Mouse (Mus musculus) forebrain, embryonic 14.5 days (tissue): ENCODE measurements around the gene Gm36176. TPM values are rescaled to one million over a fixed set of nuclear protein-coding genes. Genes with fewer than 3 reads are reported as not detected.
"Not testable (repeated sequence)": the region's sequence is repeated elsewhere in the genome, so short reads cannot be mapped to it uniquely, and the experiment has no call there.

Source experiments
- ATAC-seq: fragments of 200-750 bp; cut with Nextera tagmentation; 2 replicates; pipeline ENCODE4 v1.8.0; 2017; ENCODE audit warnings: mild to moderate bottlenecking, moderate library complexity
- DNase-seq: peaks from one replicate; pipeline ENCODE4 v3.0.0-alpha.2; 2015; ENCODE audit warnings: low spot score
- H3K27ac ChIP-seq: fragments of 300-500 bp; sonication (generic); 2 replicates; pipeline ENCODE4 v1.5.1; 2014; ENCODE audit warnings: low read depth, mild to moderate bottlenecking, control low read depth, low read length, moderate library complexity
- H3K27me3 ChIP-seq: fragments of 300-500 bp; sonication (generic); replicated peaks from 2 replicates; pipeline ENCODE4 v1.6.1; 2014; ENCODE audit warnings: low read length, control low read depth, mixed read lengths; ENCODE audit not compliant: control insufficient read depth, insufficient read depth
- H3K36me3 ChIP-seq: fragments of 300-500 bp; sonication (generic); 2 replicates; pipeline ENCODE4 v1.6.1; 2014; ENCODE audit warnings: low read length, control low read depth; ENCODE audit not compliant: control insufficient read depth, insufficient read depth
- H3K4me1 ChIP-seq: fragments of 300-500 bp; sonication (generic); 2 replicates; pipeline ENCODE4 v1.6.1; 2014; ENCODE audit warnings: antibody characterized with exemption, low read length, control low read depth; ENCODE audit not compliant: control insufficient read depth, insufficient read depth
- H3K4me2 ChIP-seq: fragments of 300-500 bp; sonication (generic); 2 replicates; pipeline ENCODE4 v1.6.1; 2014; ENCODE audit warnings: mild to moderate bottlenecking, control low read depth, low read length
- H3K4me3 ChIP-seq: fragments of 300-500 bp; sonication (generic); 2 replicates; pipeline ENCODE4 v1.5.1; 2014; ENCODE audit warnings: low read depth, low read length, control low read depth
- H3K9ac ChIP-seq: fragments of 300-500 bp; sonication (generic); 2 replicates; pipeline ENCODE4 v1.6.1; 2014; ENCODE audit warnings: mild to moderate bottlenecking, low read length, control low read depth, moderate library complexity
- H3K9me3 ChIP-seq: fragments of 300-500 bp; sonication (generic); replicated peaks from 2 replicates; pipeline ENCODE4 v1.6.1; 2016; ENCODE audit warnings: low read length, control low read depth, mixed read lengths; ENCODE audit not compliant: control insufficient read depth
- WGBS: fragments of 180-500 bp; shearing (Covaris S2); extraction: QIAGEN DNeasy Blood & Tissue Kit; methylation state at CpG from one replicate; pipeline ENCODE4 v1.1.7; 2014; 5-methylcytosine and 5-hydroxymethylcytosine counted together
- polyA plus RNA-seq: library from polyadenylated mRNA; unstranded; fragments of >200 nt; fragmentation: Nextera tagmentation; extraction: Ambion mirVana; gene quantifications from 2 replicates; pipeline ENCODE4 v1.2.1, GENCODE M21; 2014

Gm36176 gene
- polyA plus RNA-seq = not detected in 2 replicates

DNA sequence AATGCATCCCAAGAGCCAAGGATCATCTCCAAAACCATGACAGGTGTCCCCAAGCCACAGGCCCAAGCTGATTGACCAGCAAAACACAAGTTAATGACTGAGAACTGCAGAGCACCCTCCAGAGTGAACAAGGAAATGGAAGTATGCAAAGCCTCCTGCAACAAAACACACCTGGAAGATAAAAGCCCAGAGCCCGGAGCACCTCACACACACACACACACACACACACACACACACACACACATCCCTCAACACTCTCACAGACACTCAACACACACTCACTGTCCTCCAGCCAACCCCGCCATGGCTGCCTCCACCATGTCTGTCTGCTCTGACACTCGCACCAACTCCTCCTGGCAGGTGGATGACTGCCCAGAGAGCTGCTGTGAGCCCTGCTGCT, at the start of gene Gm36176:
Gm36176 (plus strand) TSS at position 301 of the 400 bp plus-strand sequence.
- peaks cover 5% of the 10 kb centered on the region; the same call in 1 of the 2 replicates for H3K9me3 ChIP-seq
- H3K27me3 ChIP-seq = no peaks in the 10 kb centered on the region
- DNase-seq (no peak), ATAC-seq (no peak)
- no peak within 1 kb of the TSS for H3K27ac ChIP-seq
- H3K36me3 ChIP-seq = no peaks in the 10 kb centered on the region
- no peak within 1 kb of the TSS for H3K9ac ChIP-seq
- no peaks in the 10 kb centered on the region for H3K4me1 ChIP-seq
- H3K4me2 ChIP-seq = no peak within 1 kb of the TSS
- WGBS = 78% methylated on average over 3 of the region's 3 CpGs
- H3K4me3 ChIP-seq = no peak within 1 kb of the TSS

DNA sequence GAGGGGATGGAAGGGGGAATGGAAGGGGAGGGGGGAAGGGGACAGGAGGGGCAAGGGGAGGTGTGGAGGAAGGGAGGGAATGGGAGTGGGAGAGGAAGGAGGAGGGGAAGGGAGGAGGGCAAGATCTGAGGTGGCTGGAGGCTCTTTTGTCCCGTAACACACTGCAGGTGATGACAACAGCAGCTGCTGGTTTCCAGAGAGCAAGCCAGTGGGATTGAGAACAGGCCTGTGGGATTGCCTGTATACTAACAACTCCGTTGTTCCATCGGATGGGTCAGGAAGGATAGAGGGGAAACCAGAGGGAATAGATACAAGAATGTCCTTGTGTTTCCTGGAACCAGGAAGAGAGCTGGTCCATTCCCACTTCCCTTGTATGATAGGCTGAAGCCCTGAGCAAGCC, 48.9 kb upstream of the Gm36176 start:
- Histone ChIP-seq H3K27ac (peak overlapping the region; percentile 58), H3K36me3 (no peaks in the 10 kb centered on the region), H3K4me1 (no peaks in the 10 kb centered on the region), H3K9me3 (no peaks in the 10 kb centered on the region), H3K4me3 (no peak overlapping the region), H3K27me3 (no peaks in the 10 kb centered on the region), H3K9ac (no peak overlapping the region), H3K4me2 (no peak overlapping the region)
- DNase-seq = no peak
- ATAC-seq = no peak
- 14% methylated on average over 3 of the region's 3 CpGs for WGBS

DNA sequence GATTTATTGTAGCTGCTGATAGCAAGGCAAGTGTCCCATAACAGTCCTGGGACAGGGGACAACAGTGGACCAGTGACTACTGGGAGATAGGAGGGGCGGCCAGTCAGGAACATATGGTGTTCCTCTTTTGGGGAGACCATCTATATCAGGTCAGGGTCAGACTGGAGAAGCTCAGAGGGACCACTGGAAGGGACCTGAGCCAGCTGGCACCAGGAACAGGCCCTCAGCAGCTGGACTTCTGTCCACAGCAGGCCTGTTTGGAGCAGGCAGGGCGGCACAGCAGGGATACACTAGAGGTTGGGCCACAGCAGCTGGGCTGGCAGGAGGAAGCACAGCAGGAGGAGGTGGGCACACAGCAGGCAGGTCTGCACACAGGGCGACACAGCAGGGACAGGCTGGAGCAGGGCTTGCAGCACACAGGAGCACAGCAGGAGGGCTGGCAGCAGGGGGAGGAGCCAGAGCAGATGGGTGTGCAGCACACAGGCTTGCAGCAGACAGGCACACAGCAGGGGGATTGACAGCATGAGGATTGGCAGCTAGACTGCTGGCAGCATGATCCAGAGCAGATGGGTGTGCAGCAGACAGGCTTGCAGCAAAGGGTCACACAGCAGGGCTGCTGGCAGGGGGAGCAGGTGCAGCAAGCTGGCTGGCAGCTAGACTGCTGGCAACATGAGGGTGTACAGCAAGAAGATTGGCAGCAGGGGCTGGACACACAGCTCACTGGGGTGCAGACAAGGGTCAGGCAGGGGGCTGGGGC, 48.3 kb upstream of the Gm36176 start:
- H3K4me1 ChIP-seq, H3K9me3 ChIP-seq, H3K9ac ChIP-seq, H3K4me3 ChIP-seq, H3K4me2 ChIP-seq, DNase-seq, H3K36me3 ChIP-seq, H3K27me3 ChIP-seq, ATAC-seq: not testable (repeated sequence)
- 32% methylated on average over 3 of the region's 3 CpGs for WGBS
- peak overlapping the region; percentile 58 for H3K27ac ChIP-seq

DNA sequence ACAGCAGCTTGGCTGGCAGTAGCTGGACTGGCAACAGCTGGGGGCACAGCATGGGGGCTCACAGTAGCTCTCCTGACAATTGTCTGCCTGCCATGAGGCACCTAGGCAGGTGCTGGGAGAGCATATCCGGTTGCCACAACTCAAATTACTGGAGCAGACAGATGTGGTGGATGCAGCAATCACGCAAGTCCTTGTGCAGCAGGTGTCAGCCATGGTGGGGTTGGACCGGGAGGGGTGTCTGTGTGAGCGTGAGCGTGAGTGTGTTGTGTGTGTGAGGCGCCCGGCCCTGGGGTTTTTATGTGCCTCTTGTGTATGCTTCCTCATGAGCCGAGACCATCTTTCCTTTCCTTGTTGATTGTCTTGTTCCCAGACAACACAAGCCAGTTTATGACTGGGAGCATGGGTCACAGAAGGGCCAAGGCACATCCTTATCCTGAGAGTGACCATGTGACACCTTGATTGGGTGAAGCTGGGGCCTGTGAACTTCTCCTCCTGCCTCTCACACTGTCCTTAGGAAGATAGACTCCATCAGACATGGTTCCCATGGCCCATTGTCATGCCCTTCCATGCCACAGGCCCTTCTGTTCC, 47.6 kb upstream of the Gm36176 start, which contains the start of gene Gm19668:
Gm19668 (minus strand) TSS at position 213 of the 588 bp plus-strand sequence.
- no peak within 1 kb of the TSS for H3K4me2 ChIP-seq
- H3K9me3 ChIP-seq = no peaks in the 10 kb centered on the region
- no peaks in the 10 kb centered on the region for H3K27me3 ChIP-seq
- peak within 1 kb of the TSS; percentile 58 for H3K27ac ChIP-seq
- H3K9ac ChIP-seq = no peak within 1 kb of the TSS
- DNase-seq (no peak), ATAC-seq (no peak)
- H3K4me3 ChIP-seq = no peak within 1 kb of the TSS
- H3K36me3 ChIP-seq = no peaks in the 10 kb centered on the region
- no peaks in the 10 kb centered on the region for H3K4me1 ChIP-seq
- 64% methylated on average over 8 of the region's 8 CpGs for WGBS

DNA sequence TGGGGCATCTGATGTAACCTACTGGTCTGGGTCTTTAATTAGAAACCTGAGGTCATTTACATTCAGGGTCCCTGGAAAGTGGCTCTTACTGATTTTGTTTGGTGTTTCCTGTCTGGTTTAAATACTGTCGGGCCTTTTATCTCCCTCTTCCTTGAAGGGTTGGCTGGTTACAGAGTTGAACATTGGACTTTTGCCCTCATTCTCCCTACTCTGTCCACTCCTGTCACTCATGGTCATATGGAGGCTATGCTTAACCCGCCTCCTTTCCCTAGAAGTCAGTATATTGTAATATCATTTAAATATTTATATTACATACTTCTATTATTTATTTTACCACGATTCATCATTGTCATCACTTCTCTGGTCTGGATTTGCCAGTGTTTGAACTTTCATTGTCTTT, 42.5 kb upstream of the Gm36176 start:
- 82% methylated on average over 3 of the region's 3 CpGs for WGBS
- Histone ChIP-seq H3K9ac (no peak overlapping the region), H3K4me2 (no peak overlapping the region), H3K9me3 (no peaks in the 10 kb centered on the region), H3K27ac (no peak overlapping the region), H3K36me3 (no peaks in the 10 kb centered on the region), H3K4me1 (no peaks in the 10 kb centered on the region), H3K27me3 (no peaks in the 10 kb centered on the region), H3K4me3 (no peak overlapping the region)
- ATAC-seq = no peak
- no peak for DNase-seq

DNA sequence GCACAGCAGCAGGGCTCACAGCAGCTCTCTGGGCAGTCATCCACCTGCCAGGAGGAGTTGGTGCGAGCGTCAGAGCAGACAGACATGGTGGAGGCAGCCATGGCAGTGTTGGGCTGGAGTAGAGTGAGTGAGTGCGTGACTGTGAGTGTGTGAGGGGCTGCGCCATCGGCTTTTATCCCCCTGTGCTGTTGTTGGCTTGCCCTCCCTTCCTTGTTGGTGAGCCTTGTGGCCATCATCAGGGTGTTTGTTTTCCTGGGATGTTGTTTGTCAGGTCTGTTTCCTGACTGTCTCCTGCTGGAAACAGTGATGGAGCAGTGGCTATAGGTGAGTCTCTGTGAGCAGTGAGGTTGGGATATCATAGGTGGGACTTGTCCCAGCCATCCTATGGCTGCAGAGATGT, 34.9 kb upstream of the Gm36176 start, which contains the start of gene Gm9507:
Gm9507 (minus strand) TSS at position 101 of the 400 bp plus-strand sequence.
- no peak within 1 kb of the TSS for H3K4me2 ChIP-seq
- H3K36me3 ChIP-seq = no peaks in the 10 kb centered on the region
- H3K27ac ChIP-seq = no peak within 1 kb of the TSS
- ATAC-seq = no peak
- no peaks in the 10 kb centered on the region for H3K27me3 ChIP-seq
- no peaks in the 10 kb centered on the region; the same call in 1 of the 2 replicates for H3K9me3 ChIP-seq
- no peak for DNase-seq
- 57% methylated on average over 5 of the region's 5 CpGs for WGBS
- no peaks in the 10 kb centered on the region for H3K4me1 ChIP-seq
- no peak within 1 kb of the TSS for H3K4me3 ChIP-seq
- no peak within 1 kb of the TSS for H3K9ac ChIP-seq

DNA sequence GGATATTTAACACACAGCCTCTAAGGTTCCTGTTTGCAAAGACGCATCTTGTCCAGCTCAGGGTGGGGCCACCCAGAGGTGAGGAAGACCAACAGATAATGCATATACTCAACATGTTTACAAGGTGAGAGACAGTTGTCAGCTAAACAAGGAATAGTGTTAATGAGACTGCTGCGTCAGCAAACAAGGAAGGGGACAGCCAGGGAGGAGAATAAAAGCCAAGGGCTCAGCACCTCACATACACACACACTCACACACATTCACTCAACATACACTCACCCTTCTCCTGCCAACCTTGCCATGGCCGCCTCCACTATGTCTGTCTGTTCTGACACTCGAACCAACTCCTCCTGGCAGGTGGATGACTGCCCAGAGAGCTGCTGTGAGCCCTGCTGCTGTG, 32.2 kb upstream of the Gm36176 start, which contains the start of gene Gm2696:
Gm2696 (plus strand) TSS at position 301 of the 400 bp plus-strand sequence.
- DNase-seq (no peak), ATAC-seq (no peak)
- Histone ChIP-seq H3K4me1 (no peaks in the 10 kb centered on the region), H3K4me2 (no peak within 1 kb of the TSS), H3K36me3 (no peaks in the 10 kb centered on the region), H3K27ac (no peak within 1 kb of the TSS), H3K4me3 (no peak within 1 kb of the TSS), H3K9me3 (no peaks in the 10 kb centered on the region; the same call in 1 of the 2 replicates), H3K9ac (no peak within 1 kb of the TSS), H3K27me3 (no peaks in the 10 kb centered on the region)
- WGBS = 58% methylated on average over 4 of the region's 4 CpGs

DNA sequence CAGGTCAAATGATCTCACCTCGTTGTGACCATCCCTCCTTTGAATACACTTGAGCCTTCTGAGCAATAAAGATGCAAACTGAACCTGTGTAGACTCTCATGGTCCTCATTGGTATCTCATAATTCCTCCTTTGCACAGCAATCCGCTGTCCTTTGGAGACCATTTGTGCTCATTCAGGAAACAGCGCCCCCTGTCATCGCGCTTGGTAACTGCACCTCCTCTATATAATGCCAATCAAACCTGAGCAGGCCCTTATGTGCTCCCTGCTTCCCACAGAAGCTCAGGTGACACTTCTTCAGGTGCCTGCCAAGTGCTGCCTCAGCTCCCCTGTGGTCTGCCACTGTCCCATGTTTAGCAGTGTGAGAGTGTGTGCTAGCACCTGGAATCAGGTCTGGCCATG, 31.1 kb upstream of the Gm36176 start:
- H3K27ac ChIP-seq = no peak overlapping the region
- no peaks in the 10 kb centered on the region for H3K36me3 ChIP-seq
- H3K27me3 ChIP-seq = no peaks in the 10 kb centered on the region
- H3K9me3 ChIP-seq = no peaks in the 10 kb centered on the region
- H3K4me2 ChIP-seq = no peak overlapping the region
- H3K9ac ChIP-seq = no peak overlapping the region
- no peaks in the 10 kb centered on the region for H3K4me1 ChIP-seq
- ATAC-seq (0 out of 2 replicates have a peak, but pooled peaks have one; percentile 5), DNase-seq (no peak)
- WGBS = 25% methylated on average over 5 of the region's 5 CpGs
- no peak overlapping the region for H3K4me3 ChIP-seq

DNA sequence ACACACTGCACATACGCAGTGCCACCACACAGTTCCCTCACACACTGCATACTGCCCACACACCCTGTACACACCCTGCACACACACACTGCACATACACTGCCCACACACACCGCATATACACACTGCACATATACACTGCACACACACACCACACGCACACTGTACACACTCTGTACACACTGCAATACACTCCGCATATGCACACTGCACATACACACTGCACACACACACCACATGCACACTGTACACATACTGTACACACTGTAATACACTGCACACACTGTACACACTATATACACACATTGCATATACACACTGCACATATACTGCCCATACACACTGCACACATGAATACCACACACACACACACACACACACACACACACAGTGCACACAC, 28.1 kb upstream of the Gm36176 start:
- Histone ChIP-seq H3K4me3 (no peak overlapping the region), H3K4me2 (no peak overlapping the region), H3K9me3 (no peaks in the 10 kb centered on the region), H3K27ac (no peak overlapping the region), H3K36me3 (no peaks in the 10 kb centered on the region), H3K4me1 (no peaks in the 10 kb centered on the region), H3K9ac (no peak overlapping the region), H3K27me3 (no peaks in the 10 kb centered on the region)
- ATAC-seq (no peak), DNase-seq (no peak)
- WGBS = 93% methylated on average over 4 of the region's 4 CpGs
